Mouse (Mus musculus) liver, adult (tissue): ENCODE measurements around the gene Ralbp1.

Experiments
- GATA4 ChIP-seq: IDR thresholded peaks from 2 replicates; pipeline ENCODE4 v1.6.1; 2014; ENCODE audit warnings: mild to moderate bottlenecking, low read length; ENCODE audit not compliant: insufficient replicate concordance

Ralbp1 gene

DNA sequence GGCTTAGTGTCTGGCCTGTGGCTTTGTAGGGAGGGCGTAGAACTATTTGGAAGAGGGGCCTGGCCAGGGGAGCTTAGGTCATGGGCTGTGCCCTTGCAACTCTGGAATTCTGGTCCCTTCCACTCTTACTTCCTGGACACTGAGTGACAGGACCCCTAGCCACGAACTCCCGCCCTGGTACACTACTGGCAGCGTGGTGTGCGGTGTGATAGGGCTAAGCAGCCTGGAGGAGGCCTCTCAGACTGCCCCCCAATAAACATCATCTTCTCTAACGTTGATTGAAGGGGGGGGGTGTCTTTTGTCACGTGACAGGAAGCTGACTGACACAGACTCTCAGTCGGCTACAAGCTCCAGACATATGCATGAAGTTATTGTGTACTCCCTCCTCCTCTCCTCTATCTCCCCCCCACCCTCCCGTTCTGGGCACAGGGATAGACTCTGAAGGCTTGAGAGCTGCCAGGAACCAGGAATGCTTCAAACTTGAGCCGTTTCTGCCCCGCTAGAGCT is 21.4 kb upstream of the Ralbp1 start:
- no peak for TF ChIP-seq GATA4

DNA sequence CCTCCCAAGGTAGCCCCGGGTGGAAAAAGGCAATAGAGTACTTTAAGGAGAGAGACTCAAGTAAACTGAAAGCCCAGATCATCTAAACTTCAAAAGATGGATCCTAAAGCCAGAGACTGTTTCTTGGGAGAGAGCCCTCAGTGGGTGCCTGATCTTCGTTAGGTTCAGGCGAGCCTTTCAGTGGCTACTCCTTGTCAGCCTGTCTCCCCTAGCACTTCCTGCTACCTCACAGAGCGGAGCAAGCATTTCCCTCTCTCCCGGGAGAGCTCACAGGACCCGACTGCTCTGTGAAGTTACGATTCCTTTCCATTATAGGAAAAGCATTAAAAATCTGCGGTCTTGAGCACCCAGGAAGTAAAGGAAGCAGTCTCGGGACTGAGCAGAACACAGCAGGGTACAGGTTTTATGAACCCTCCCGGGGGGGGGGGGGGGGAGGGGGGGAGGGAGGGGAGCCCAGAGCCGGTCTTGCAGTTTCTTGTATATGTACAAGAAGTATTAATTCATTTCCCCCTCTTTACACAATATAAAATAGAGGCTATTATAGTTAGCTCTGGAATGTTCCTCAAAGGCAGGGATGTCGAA is 20.8 kb upstream of the Ralbp1 start:
- no peak for TF ChIP-seq GATA4

DNA sequence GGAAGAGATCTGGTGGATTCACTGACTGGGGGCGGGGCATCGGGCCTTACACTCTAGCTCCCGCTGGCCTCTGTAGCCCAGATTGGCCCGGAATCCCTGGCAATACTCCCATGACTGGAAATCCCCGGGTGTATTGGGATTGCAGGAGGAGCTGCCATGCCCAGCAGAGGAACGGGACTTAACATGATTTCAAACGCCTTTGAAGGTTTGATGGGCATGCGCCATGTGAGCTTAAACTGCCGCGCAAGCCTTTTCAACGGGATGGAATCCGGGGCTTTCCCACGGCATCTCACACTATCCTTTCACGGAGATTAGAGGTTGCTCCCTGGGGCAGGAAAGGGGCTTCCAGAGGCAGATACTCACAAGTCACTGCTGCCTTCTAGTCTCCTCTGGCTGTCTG is 19.6 kb upstream of the Ralbp1 start:
- no peak for TF ChIP-seq GATA4

DNA sequence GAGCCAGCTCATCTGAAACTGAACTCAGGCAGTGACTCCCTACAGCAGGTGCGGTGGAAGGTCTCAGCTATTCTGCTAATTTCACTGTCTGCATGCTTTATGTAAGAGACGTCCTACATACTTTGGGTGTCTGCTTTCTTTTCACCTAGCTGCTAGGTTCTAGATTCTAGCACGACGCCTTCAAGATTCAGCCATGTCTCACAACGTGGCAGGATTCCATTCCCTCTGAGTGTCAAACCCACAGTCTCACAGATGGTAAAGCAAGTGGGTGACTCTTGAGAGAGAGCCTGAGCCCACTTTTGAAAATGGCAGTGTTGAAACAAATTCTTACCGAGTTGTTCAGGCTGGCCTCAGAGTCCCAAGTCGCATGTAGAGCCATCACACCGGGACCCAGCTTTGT is 18.2 kb upstream of the Ralbp1 start:
- no peak for TF ChIP-seq GATA4

DNA sequence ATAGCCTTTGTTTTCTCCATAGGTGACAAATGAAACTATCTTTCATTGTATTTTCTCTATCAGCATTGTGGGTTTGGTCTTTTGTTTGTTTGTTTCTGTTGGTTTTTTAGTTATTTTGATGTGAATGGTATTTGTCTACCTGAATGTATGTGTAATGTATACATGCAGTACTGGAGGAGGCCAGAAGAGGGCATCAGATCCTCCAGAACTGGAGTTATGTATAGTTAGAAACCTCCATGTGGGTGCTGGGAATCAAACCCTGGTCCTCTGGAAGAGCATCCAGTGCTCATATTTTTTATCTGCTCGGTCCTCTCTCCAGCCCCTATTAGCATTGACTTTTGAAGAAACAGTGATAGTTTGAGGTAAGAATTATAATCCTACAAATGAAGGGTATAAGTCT is 17.4 kb upstream of the Ralbp1 start:
- no peak for TF ChIP-seq GATA4

DNA sequence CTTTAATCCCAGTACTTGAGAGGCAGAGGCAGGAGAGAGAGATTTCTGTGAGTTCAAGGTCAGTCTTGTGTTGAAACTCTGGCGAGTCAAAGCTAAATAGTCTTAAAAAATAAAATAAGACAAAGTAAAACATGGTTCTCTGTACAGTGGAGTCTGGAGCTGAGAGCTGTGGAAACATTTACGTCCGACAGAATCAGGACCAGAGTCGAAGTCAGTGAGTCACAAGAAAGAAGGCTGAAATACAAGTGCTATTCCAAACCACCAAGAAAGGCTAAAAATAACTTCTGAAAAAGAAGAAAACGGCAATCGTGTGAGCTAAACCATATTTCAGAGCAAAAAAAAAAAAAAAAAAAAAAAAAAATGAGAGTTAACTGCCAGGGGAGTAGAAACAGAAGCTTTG is 16.7 kb upstream of the Ralbp1 start:
- no peak for TF ChIP-seq GATA4

DNA sequence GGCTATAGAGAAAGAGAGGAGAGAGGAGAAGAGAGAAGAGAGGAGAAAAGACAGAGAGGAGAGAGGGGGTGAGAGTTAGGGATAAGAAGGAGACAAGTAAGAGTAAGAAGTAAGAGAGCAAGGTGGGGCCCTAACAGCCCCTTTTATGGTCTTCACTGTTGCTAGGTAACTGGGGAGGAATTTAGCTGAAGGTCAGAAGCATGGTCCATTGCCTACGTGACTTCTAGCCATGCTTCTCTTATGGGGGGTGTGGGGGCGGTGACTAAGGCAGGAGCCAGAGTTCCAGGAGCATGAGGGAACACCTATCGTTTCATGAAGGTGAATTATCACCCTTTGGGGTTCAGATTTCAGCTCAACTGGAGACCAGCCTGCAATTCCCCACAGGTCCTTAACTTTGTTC is 10.4 kb upstream of the Ralbp1 start:
- TF ChIP-seq GATA4, result no peak

DNA sequence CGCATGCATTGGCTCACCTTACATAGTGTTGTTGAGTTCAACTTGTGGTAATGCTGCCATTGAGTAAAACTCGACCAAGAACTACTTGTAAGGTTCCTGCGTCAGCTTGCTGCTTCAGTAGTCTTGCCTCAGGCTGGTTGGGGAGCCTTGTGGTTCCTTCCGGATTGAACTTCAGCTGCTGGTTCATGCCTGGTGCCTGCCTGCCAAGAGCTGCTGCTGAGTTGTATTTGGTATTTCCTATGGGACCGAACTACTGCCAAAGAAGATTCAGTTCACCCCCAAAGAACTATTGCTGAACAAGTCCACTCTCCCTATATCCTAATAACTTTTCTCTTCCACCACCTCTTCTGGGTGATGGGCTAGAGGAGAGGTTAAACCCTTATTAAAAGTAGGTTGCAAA is 3.9 kb upstream of the Ralbp1 start:
- TF ChIP-seq GATA4, result no peak

DNA sequence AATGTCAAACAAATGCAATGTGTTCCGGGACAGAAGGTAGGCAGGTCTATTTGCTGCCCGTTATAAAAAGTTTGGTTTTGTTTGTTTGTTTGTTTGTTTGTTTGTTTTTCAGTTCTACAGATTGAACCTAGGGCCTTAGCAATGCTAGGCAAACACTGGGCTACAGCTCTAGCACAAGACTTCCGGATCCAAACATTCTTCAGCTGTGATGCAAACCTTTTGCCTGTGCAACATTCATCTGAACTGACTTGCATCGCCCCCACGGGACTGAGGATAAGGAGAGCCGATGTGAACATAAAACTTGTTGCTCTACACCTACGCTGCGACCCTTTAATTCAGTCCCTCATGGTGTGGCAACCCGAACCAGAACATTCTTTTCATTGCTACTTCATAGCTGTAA is 973 bp upstream of the Ralbp1 start:
- TF ChIP-seq GATA4, result no peak

DNA sequence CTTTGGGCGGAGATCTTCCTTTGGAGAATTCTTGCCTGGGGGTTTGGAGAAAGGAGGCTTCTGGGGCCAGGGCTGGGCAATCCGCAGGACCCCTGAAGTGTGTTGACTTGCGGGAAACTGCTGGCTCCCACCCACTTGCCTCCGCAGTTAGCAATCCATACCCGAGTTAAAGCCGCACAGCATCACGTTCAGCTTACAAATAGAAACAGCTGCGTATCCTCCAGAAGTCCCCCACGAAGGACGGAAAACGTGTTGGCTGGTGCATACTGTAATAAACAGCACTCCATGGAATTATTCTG is 251 bp downstream of the Ralbp1 start:
- no peak for TF ChIP-seq GATA4

DNA sequence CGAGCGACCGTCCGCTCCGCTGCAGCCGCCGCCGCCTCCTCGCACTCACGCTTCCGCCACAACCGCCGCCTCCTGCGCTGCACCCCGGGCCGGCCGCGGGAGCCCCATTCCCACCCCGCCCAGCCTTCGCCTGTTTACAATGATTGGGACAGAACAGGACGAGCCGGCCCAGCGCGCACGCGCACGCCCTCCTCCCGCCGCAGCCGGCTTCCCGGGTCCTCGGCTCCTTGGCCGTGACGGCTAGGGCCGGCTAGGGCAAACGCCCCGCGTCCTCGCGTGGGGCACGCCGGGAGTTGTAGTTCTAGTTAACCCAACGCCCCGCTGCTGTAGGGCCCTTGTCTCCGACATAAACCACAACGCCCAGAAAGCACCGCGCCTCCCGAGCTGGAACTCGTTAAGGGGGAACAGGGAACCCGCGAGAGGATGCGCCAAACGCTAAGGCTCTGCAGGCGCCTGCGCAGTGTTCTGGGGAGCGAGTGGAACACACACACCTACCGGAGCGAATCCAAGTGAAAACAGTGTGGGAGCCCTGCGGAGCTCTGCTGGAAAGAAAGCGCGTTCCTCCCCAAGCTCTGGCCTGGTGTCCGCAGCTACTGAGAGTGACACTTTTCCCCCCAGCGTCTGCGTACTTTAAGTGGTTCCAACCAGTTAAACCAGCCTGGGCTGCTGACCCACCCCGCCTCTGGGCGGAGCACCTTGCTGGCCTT is 754 bp downstream of the Ralbp1 start:
- TF ChIP-seq GATA4, result peak; percentile 24; the same call in 1 of the 2 replicates

DNA sequence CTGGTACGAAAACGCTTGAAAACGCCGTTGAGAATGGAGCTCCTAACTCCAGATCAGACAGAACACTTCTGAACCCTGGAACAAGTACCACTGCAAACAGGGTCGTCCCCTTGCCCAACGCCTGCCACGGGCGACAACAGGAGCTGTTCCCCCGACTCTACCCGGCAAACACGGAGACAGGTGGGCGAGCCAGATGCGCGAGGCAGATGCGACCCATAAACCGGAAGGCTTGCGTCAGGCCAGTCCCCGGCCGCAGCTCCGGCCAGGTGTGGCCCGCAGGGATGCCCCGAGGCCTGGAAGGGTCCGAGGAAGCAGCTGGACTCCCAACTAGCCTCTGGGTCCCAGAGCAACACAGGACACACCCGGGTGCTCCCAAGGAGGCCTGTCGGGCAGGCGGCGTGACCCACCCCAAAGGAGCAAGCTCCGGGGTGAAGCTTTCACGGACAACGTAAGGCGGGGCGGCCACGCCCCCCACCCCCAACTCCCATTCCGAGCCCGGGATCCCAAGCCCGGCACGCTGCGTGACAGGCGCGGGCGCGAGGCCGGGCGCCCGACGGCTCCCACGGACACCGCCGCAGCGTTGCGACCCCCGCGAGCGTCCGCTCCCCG is 1.4 kb downstream of the Ralbp1 start:
- no peak for TF ChIP-seq GATA4

DNA sequence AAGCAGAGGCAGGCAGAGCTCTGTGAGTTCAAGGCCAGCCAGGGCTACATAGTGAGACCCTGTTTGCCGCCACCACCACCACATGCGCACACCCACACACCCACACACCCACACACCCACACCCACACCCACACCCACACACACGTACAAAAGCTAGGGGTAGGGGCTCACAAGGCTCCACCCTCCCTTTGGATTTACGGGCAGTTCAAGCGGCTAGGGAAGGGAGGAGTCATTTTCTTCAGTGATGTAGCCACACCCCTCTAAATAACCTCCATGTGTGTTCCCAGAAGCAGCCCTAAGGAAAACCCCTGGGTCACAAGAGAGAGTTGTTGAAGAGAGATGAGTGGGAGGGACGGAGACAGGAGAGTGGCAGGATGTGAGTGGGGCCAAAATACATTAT is 8.6 kb downstream of the Ralbp1 start:
- no peak for TF ChIP-seq GATA4

DNA sequence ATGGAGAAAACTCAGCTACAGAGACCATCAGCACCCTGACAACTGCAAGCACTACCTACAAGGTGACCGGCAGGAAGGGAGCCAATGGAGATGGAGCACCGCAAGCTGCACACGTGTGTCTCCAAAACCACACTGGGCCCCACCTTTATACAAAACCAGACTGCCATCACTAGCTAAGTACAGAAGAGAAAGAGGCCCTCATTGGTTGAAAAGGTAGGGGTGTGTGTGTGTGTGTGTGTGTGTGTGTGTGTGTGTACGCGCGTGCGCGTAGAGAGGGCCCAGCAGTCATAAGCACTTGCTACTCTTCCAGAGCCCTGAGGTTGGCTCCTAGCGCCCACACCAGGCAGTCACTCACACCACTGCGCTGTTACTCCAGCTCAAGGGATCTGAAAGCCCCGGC is 11.8 kb downstream of the Ralbp1 start:
- TF ChIP-seq GATA4, result no peak

DNA sequence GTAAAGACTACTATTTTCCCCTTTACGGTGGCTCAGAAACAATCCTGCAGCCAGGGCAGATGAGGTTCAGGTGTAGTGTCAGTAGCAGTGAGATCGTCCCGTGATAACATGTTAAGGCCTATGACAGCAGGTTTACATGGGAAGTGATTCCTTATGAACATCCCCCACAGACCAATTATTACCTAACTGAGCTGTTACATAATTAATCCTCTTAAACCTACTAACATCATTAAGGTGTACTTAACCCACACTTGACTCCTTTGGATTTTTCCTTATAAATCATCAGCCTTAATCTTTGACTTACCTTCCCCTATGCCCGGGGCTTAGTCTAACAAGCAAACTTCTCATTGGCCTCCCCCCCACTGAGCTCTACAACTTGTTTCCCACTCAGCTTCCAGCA is 12.4 kb downstream of the Ralbp1 start:
- TF ChIP-seq GATA4, result no peak

DNA sequence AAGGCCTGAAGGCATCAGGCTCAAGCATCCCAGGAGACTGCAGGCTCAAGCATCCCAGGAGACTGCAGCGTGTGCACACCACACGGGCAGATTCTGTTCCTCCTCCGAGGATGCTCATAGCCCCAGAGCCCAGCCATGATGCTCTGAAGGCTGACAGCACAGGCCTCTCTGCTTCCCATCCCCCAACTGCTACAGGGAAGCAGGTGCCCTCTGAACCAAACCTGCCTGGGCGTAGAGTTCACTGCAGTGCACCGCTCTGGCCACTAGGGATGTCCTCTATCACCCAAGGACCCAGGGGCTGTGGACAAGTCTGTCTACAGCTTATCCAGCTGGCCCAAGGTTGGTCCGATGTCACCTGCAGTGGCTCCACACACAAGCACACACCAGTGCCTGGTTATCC is 12.9 kb downstream of the Ralbp1 start:
- no peak for TF ChIP-seq GATA4

DNA sequence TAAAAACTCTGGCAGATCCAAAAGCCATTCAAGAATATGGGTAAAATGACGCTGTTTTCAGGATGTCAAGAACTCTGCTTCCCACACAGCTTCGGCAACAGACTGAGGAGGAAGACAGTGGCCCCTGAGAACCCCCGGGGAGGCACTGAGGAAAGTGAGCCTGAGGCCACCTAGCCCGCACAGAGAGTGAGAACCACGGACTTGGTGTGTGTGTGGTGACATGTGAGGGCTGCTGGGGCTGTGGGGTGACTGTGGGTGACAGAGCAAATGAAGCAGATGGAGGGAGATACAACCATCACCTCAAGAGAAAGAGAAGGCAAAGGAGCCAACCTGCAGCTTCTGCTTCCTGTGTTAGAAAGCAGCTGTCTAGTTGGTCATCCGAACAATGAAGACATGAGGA is 13.5 kb downstream of the Ralbp1 start:
- no peak for TF ChIP-seq GATA4
